Mouse (Mus musculus) ES-E14 (cell line): Measurements from ENCODE around the gene Cldn8. TPM values are rescaled to one million over a fixed set of nuclear protein-coding genes. Genes with fewer than 3 reads are reported as not detected.

Experiments
- DNase-seq: peaks from one replicate; pipeline ENCODE4 v3.0.0-alpha.2; 2013; ENCODE audit warnings: low read depth, low spot score
- H3K27ac ChIP-seq: 2 replicates; pipeline ENCODE4 v1.5.1; 2012; ENCODE audit warnings: low read depth, mild to moderate bottlenecking, low read length, moderate library complexity, mixed read lengths; ENCODE audit not compliant: poor library complexity, insufficient read depth, severe bottlenecking
- H3K36me3 ChIP-seq: 2 replicates; pipeline ENCODE4 v1.6.1; 2012; ENCODE audit warnings: mild to moderate bottlenecking, low read length, moderate library complexity, mixed read lengths; ENCODE audit not compliant: control insufficient read depth, poor library complexity, insufficient read depth, severe bottlenecking
- H3K4me1 ChIP-seq, 2 experiments: fragments of 150-350 bp in 1 of 2; sonication (generic) in 1 of 2; 2 replicates each; pipeline ENCODE4 v1.6.1; 2012; ENCODE audit warnings: low read length in 2 of 2, mild to moderate bottlenecking in 1 of 2, mixed read lengths in 1 of 2; ENCODE audit not compliant: control insufficient read depth in 2 of 2, insufficient read depth in 2 of 2, poor library complexity in 1 of 2
- H3K4me3 ChIP-seq, 2 experiments: fragments of 150-350 bp in 1 of 2; sonication (generic) in 1 of 2; 2 replicates each; pipeline ENCODE4 v1.5.1; 2012; ENCODE audit warnings: low read length in 2 of 2, low read depth in 1 of 2, mild to moderate bottlenecking in 1 of 2, mixed read lengths in 1 of 2; ENCODE audit not compliant: insufficient read depth in 1 of 2, poor library complexity in 1 of 2, severe bottlenecking in 1 of 2
- H3K9ac ChIP-seq: 2 replicates; pipeline ENCODE4 v1.6.1; 2012; ENCODE audit warnings: low read depth, mild to moderate bottlenecking, low read length, mixed read lengths; ENCODE audit not compliant: poor library complexity, insufficient read depth, severe bottlenecking
- H3K9me3 ChIP-seq: fragments of 150-350 bp; sonication (generic); 2 replicates; pipeline ENCODE4 v1.6.1; 2012; ENCODE audit warnings: low read depth, mild to moderate bottlenecking, low read length; ENCODE audit not compliant: control insufficient read depth, insufficient read depth
- CHD2 ChIP-seq: IDR thresholded peaks from 2 replicates; pipeline ENCODE4 v1.6.1; 2014; ENCODE audit warnings: mild to moderate bottlenecking, low read depth, low read length, inconsistent platforms
- HCFC1 ChIP-seq: IDR thresholded peaks from 2 replicates; pipeline ENCODE4 v1.6.1; 2012; ENCODE audit warnings: low read length, inconsistent platforms, borderline replicate concordance; ENCODE audit not compliant: insufficient read depth
- MAFK ChIP-seq: IDR thresholded peaks from 2 replicates; pipeline ENCODE4 v1.6.1; 2014; ENCODE audit warnings: mild to moderate bottlenecking, low read depth, low read length, inconsistent platforms; ENCODE audit not compliant: insufficient read depth
- ZC3H11A ChIP-seq: IDR thresholded peaks from 2 replicates; pipeline ENCODE4 v1.6.1; 2012; ENCODE audit warnings: low read depth, mild to moderate bottlenecking, inconsistent platforms, low read length, borderline replicate concordance
- ZNF384 ChIP-seq: IDR thresholded peaks from 2 replicates; pipeline ENCODE4 v1.6.1; 2012; ENCODE audit warnings: low read depth, low read length, inconsistent platforms
- in situ Hi-C, 2 experiments: fragments of 600-800 bp; cut with MboI; formaldehyde crosslinking; loops; one replicate each; pipeline ENCODE4 v1.15.1; 2025; ENCODE audit warnings: low sequenced_read_pairs in 2 of 2, inconsistent platforms in 1 of 2; ENCODE audit not compliant: unreplicated experiment in 2 of 2
- total RNA-seq: library from RNA; depleted of rRNA; stranded (reverse); fragments of 300-350 nt; gene quantifications from 2 replicates; pipeline ENCODE4 v1.2.3, GENCODE M21; 2012; rRNA removed

The Cldn8 gene
- total RNA-seq = 0.09 TPM in 1 of 2 replicates, not detected in the other

DNA sequence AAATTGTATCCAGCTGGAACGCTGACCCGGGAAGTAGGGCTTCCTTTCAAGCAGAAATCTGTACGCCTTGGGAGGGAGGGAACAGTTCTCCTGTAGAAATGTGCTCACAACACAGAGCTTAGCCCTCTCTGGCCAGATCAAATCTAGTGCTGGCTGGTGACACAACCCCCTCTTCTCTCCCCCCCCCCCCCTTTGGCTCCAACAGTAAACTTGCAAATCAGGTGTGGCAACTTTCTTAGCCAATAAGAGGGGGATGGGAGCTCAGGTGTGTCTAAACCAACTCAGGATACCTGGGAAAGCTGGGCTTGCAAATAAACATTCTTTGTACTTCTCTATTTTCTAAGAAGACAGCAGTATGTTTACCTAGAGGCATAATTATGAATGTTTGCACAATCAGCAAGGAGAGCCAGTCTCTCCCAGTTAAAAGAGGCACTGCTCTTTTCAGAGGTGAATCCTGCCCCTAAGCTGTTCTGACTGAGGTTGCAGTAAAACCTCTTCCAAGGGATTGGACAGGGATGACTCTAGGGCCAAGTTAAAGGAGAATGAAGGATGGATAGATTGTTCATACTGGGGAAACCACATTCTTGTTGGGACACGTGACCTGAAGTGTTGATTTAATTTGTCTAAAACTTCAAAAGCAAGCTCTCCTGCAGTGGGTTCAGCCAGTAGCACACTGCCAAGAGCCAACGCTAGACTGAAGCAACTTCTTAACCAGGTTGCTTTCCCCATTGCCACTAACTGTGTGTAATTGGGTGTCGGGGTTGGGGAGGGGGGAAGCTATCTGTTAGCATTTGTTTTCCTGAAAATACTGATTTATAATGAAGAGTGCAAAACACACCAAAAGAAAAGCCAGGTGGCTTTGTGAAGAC is at the start of gene Cldn8:
TSS of gene Cldn8 (minus strand) at position 139 of the 869 bp plus-strand sequence.
- in situ Hi-C loops = no loop called here
- no peak for DNase-seq
- Histone ChIP-seq H3K27ac (no peak within 1 kb of the TSS), H3K9me3 (no peaks in the 10 kb centered on the region), H3K4me1 (no peaks in the 10 kb centered on the region; a peak in 1 of 4 replicates), H3K36me3 (no peaks in the 10 kb centered on the region), H3K4me3 (no peak within 1 kb of the TSS), H3K9ac (no peak within 1 kb of the TSS)
- TF ChIP-seq HCFC1 (no peak), ZNF384 (no peak), MAFK (no peak), CHD2 (no peak), ZC3H11A (no peak)

DNA sequence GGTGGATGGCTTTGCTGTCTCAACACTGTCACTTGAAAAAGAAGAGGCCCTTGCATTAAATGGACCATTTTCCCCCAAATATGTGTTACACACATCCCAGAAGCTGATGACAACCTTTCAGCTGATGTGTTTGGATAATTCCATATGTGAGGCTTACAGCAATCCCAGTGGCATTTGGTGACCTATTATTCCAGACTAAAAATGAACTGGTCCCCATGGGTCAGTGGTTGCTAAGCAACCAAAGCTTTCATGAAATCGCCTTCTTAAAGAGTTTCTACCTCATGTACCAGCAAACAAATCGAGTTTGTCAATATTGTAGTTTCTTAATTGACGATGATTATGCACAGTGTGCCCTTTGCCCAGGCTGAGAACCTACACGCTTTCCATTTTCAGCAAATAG is 49.7 kb upstream of the Cldn8 start:
- DNase-seq = no peak
- H3K9ac ChIP-seq = no peak overlapping the region
- TF ChIP-seq CHD2 (no peak), ZNF384 (no peak), HCFC1 (no peak), ZC3H11A (no peak), MAFK (no peak)

DNA sequence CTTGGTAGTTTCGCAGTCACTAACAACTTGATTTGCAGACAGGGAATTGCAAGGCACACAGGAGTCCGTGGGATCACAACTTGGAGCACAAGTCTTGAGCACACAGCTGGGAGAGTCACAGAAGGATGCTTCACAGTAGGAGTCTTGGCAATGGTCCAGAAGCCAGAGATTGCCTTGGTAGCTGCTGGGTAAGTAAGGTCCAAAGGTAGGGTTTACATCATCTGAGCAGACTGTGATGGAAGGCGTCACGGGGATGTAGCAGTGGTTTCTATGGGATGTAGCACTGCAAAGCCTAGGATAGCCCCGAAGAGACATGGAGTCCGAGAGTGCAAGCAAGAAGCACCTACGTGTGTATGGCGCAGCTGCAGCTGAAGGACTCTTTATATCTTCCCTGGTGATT is 48.9 kb upstream of the Cldn8 start, which contains the start of gene Krtap24-1:
TSS of gene Krtap24-1 (minus strand) at position 358 of the 400 bp plus-strand sequence.
- H3K4me3 ChIP-seq = no peak within 1 kb of the TSS
- no peaks in the 10 kb centered on the region for H3K9me3 ChIP-seq
- TF ChIP-seq ZC3H11A (no peak), HCFC1 (no peak), ZNF384 (no peak), CHD2 (no peak), MAFK (no peak)
- in situ Hi-C loops = no loop called here
- H3K9ac ChIP-seq = no peak within 1 kb of the TSS
- H3K27ac ChIP-seq = no peak within 1 kb of the TSS
- H3K4me1 ChIP-seq = no peaks in the 10 kb centered on the region
- no peaks in the 10 kb centered on the region for H3K36me3 ChIP-seq
- DNase-seq = no peak

More for the DNA sequence above, 49.7 kb upstream of the Cldn8 start:
- in situ Hi-C loops = no loop called here
- no peaks in the 10 kb centered on the region for H3K9me3 ChIP-seq
- H3K4me1 ChIP-seq = no peaks in the 10 kb centered on the region
- no peak overlapping the region for H3K27ac ChIP-seq
- H3K36me3 ChIP-seq = no peaks in the 10 kb centered on the region
- no peak overlapping the region for H3K4me3 ChIP-seq

DNA sequence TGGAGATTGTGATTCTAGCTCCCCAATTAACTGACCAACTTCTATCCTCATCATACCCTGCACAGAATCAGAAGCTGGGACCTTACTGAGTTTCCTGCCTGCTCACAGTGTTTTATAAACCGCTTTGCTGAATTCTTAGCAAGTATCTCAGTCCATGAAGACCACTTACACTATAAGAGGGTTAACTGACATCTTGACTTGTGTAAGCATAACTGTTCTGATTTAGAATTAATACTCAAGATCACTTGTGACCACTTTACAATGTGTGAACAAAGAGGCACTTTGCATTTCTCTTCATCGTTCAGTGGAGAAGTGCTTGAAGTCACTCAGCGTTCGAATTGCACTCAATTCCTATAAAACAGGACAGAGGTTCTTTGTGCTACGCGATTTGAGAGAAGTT is 41.6 kb upstream of the Cldn8 start:
- in situ Hi-C loops = no loop called here
- Histone ChIP-seq H3K4me3 (no peak overlapping the region), H3K4me1 (no peaks in the 10 kb centered on the region), H3K9me3 (no peaks in the 10 kb centered on the region), H3K27ac (no peak overlapping the region), H3K9ac (no peak overlapping the region), H3K36me3 (no peaks in the 10 kb centered on the region)
- DNase-seq = no peak
- TF ChIP-seq ZNF384 (no peak), MAFK (no peak), HCFC1 (no peak), CHD2 (no peak), ZC3H11A (no peak)
